15 mouse cellular contexts compared by ENCODE assay signal in the genomic region with DNA sequence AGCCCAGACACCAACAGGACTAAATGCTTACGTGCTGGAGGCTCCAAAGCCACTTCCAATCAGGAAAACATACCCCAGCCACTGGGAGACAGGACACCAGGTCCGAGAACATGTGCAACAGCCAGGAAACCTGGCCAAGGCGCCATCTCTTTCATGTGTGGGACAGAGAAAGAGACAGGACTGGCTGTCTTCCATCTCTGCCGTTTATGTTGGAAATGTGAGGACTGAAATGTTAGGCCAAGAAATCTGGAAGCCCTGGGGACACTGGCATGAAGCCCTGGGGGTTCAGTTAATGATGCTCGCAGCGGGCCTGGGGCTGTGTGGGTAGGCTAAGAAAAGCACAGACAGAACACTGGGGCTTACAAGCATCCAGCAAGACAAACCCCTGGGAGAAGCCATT. TPM values are rescaled to one million over a fixed set of nuclear protein-coding genes. Genes with fewer than 3 reads are reported as not detected.
DNase-seq lines count a peak whose midpoint lies in the region; ATAC-seq lines count a peak whose summit lies in the region.
"Had no signal": no experiment of that assay in that cellular context is flagged by ENCODE, and none has a peak within 500 bp of the region (broad histone marks: within the 10 kb centered on the region; RNA-seq: fewer than 3 reads in every experiment).

No protein-coding gene starts in this region.

- 0 out of 2 replicates have a peak, but pooled peaks cover 3% of the 10 kb centered on the region for H3K4me1 ChIP-seq in forebrain, embryonic 14.5 days (ENCODE audit: control insufficient read depth, insufficient read depth, low read length)
- no peaks in the 10 kb centered on the region for H3K4me1 ChIP-seq in forebrain, embryonic 13.5 days
- H3K4me1 ChIP-seq in hindbrain, embryonic 10.5 days (replicated peaks), result peaks cover 17% of the 10 kb centered on the region
- no peaks in the 10 kb centered on the region for H3K4me1 ChIP-seq in hindbrain, embryonic 11.5 days (replicated peaks; ENCODE audit: control insufficient read depth, insufficient read depth, low read length)
- peaks cover 88% of the 10 kb centered on the region for H3K4me1 ChIP-seq in liver, embryonic 12.5 days

- no peak overlapping the region for H3K9ac ChIP-seq in forebrain, embryonic 14.5 days (ENCODE audit: low read length)
- no peak overlapping the region for H3K9ac ChIP-seq in forebrain, embryonic 13.5 days
- no peak overlapping the region for H3K9ac ChIP-seq in hindbrain, embryonic 11.5 days (ENCODE audit: low read depth, low read length)
- H3K9ac ChIP-seq in liver, embryonic 12.5 days, result 0 out of 2 replicates have a peak overlapping the region, but pooled peaks have one; percentile 65

- no peak for ATAC-seq in forebrain, embryonic 14.5 days
- no peak for ATAC-seq in forebrain, embryonic 13.5 days
- no peak for ATAC-seq in hindbrain, embryonic 11.5 days (ENCODE audit: low FRiP score)
- ATAC-seq in liver, embryonic 12.5 days, result no peak

- 63% methylated on average over 6 of the region's 6 CpGs for WGBS in forebrain, embryonic 14.5 days
- WGBS in forebrain, embryonic 13.5 days, result 76% methylated on average over 6 of the region's 6 CpGs
- WGBS in hindbrain, embryonic 10.5 days, result 86% methylated on average over 6 of the region's 6 CpGs
- 89% methylated on average over 6 of the region's 6 CpGs for WGBS in hindbrain, embryonic 11.5 days
- WGBS in liver, embryonic 12.5 days (ENCODE audit: insufficient replicate concordance), result 89% methylated on average over 6 of the region's 6 CpGs

- no peak overlapping the region for H3K4me2 ChIP-seq in forebrain, embryonic 14.5 days (ENCODE audit: low read length)
- no peak overlapping the region for H3K4me2 ChIP-seq in forebrain, embryonic 13.5 days
- H3K4me2 ChIP-seq in hindbrain, embryonic 11.5 days (replicated peaks; ENCODE audit: low read depth, low read length), result no peak overlapping the region
- H3K4me2 ChIP-seq in liver, embryonic 12.5 days, result no peak overlapping the region
- H3K4me2 ChIP-seq: midbrain, embryonic 11.5 days had no signal

- peaks cover 4% of the 10 kb centered on the region; the same call in 1 of the 2 replicates for H3K36me3 ChIP-seq in forebrain, embryonic 14.5 days (ENCODE audit: control insufficient read depth, insufficient read depth, low read length)
- H3K36me3 ChIP-seq in forebrain, embryonic 13.5 days (ENCODE audit: poor library complexity, severe bottlenecking), result peaks cover 9% of the 10 kb centered on the region; the same call in 1 of the 2 replicates
- peaks cover 6% of the 10 kb centered on the region; the same call in 1 of the 2 replicates for H3K36me3 ChIP-seq in hindbrain, embryonic 10.5 days
- H3K36me3 ChIP-seq in hindbrain, embryonic 11.5 days (ENCODE audit: control insufficient read depth, insufficient read depth, low read length), result no peaks in the 10 kb centered on the region
- peaks cover 75% of the 10 kb centered on the region for H3K36me3 ChIP-seq in liver, embryonic 12.5 days

- 0 out of 2 replicates have a peak, but pooled peaks cover 3% of the 10 kb centered on the region for H3K27me3 ChIP-seq in forebrain, embryonic 14.5 days (replicated peaks; ENCODE audit: control insufficient read depth, insufficient read depth, low read length)
- H3K27me3 ChIP-seq in forebrain, embryonic 13.5 days, result no peaks in the 10 kb centered on the region
- H3K27me3 ChIP-seq in hindbrain, embryonic 10.5 days (ENCODE audit: insufficient read depth, poor library complexity, severe bottlenecking), result 0 out of 2 replicates have a peak, but pooled peaks cover 5% of the 10 kb centered on the region
- no peaks in the 10 kb centered on the region for H3K27me3 ChIP-seq in hindbrain, embryonic 11.5 days (ENCODE audit: control insufficient read depth, insufficient read depth, low read length)
- no peaks in the 10 kb centered on the region for H3K27me3 ChIP-seq in liver, embryonic 12.5 days (replicated peaks)

- H3K9me3 ChIP-seq in forebrain, embryonic 14.5 days (replicated peaks; ENCODE audit: control insufficient read depth, low read length), result no peaks in the 10 kb centered on the region
- no peaks in the 10 kb centered on the region for H3K9me3 ChIP-seq in forebrain, embryonic 13.5 days (replicated peaks)
- no peaks in the 10 kb centered on the region for H3K9me3 ChIP-seq in hindbrain, embryonic 10.5 days
- H3K9me3 ChIP-seq in hindbrain, embryonic 11.5 days (ENCODE audit: control insufficient read depth, low read length), result no peaks in the 10 kb centered on the region
- no peaks in the 10 kb centered on the region for H3K9me3 ChIP-seq in liver, embryonic 12.5 days (replicated peaks)
- H3K9me3 ChIP-seq: G1E had no signal

- DNase-seq in forebrain, embryonic 14.5 days (ENCODE audit: low spot score), result peak; percentile 64
- no peak for DNase-seq in hindbrain, embryonic 10.5 days (ENCODE audit: low spot score)
- no peak for DNase-seq in hindbrain, embryonic 11.5 days (ENCODE audit: low spot score)
- DNase-seq in right cerebral cortex, postnatal 10 days (ENCODE audit: low spot score in 2 of 2), result peak; percentile 38 to 46
- DNase-seq in right cerebral cortex, adult 18-20 months, result no peak
- no peak for DNase-seq in urinary bladder, postnatal 10 days (ENCODE audit: low spot score)
- DNase-seq: adrenal gland, postnatal 25 days; heart, postnatal 14 days; right cerebral cortex, postnatal 25 days had no signal

- H3K27ac ChIP-seq in forebrain, embryonic 14.5 days (ENCODE audit: low read depth, low read length), result no peak overlapping the region
- H3K27ac ChIP-seq in forebrain, embryonic 13.5 days, result no peak overlapping the region
- H3K27ac ChIP-seq in hindbrain, embryonic 10.5 days, result peak overlapping the region; percentile 25; the same call in 1 of the 2 replicates
- no peak overlapping the region for H3K27ac ChIP-seq in hindbrain, embryonic 11.5 days (ENCODE audit: low read depth, low read length)
- peak overlapping the region; percentile 89 for H3K27ac ChIP-seq in liver, embryonic 12.5 days
- H3K27ac ChIP-seq: layer of hippocampus, adult 2 months had no signal

- H3K4me3 ChIP-seq in forebrain, embryonic 14.5 days (ENCODE audit: low read depth, low read length), result no peak overlapping the region
- no peak overlapping the region for H3K4me3 ChIP-seq in forebrain, embryonic 13.5 days
- no peak overlapping the region for H3K4me3 ChIP-seq in hindbrain, embryonic 10.5 days
- H3K4me3 ChIP-seq in hindbrain, embryonic 11.5 days (ENCODE audit: low read depth, low read length), result no peak overlapping the region
- H3K4me3 ChIP-seq in liver, embryonic 12.5 days, result no peak overlapping the region
- H3K4me3 ChIP-seq: layer of hippocampus, adult 2 months; myocyte had no signal

RNA-seq across cellular contexts. Expression of a gene that starts 31.3 kb away (rescaled TPM):
- polyA plus RNA-seq in forebrain, embryonic 14.5 days (2014; fragmentation: Nextera tagmentation; extraction: Ambion mirVana), result 0.69 and 0.96 TPM in 2 replicates
- 0.85 and 1.2 TPM in 2 replicates for polyA plus RNA-seq in forebrain, embryonic 13.5 days (2015; fragmentation: Nextera tagmentation; extraction: Ambion mirVana)
- 2.0 and 2.8 TPM in 2 replicates for polyA plus RNA-seq in hindbrain, embryonic 10.5 days (2016; fragmentation: Nextera tagmentation; extraction: Ambion mirVana)
- polyA plus RNA-seq in hindbrain, embryonic 11.5 days (2014; fragmentation: Nextera tagmentation; extraction: Ambion mirVana), result 1.4 and 1.8 TPM in 2 replicates
- 16.0 and 17.7 TPM in 2 replicates for polyA plus RNA-seq in liver, embryonic 12.5 days (2016; fragmentation: Nextera tagmentation; extraction: Ambion mirVana)

RNA-seq across cellular contexts. Expression of a gene that starts 40.0 kb away (rescaled TPM):
- polyA plus RNA-seq in forebrain, embryonic 14.5 days (2014; fragmentation: Nextera tagmentation; extraction: Ambion mirVana), result 10.9 and 11.4 TPM in 2 replicates
- polyA plus RNA-seq in forebrain, embryonic 13.5 days (2015; fragmentation: Nextera tagmentation; extraction: Ambion mirVana), result 11.1 and 14.0 TPM in 2 replicates
- 13.6 and 14.8 TPM in 2 replicates for polyA plus RNA-seq in hindbrain, embryonic 10.5 days (2016; fragmentation: Nextera tagmentation; extraction: Ambion mirVana)
- polyA plus RNA-seq in hindbrain, embryonic 11.5 days (2014; fragmentation: Nextera tagmentation; extraction: Ambion mirVana), result 13.4 and 14.8 TPM in 2 replicates
- 31.6 and 33.7 TPM in 2 replicates for polyA plus RNA-seq in liver, embryonic 12.5 days (2016; fragmentation: Nextera tagmentation; extraction: Ambion mirVana)

RNA-seq across cellular contexts. Expression of a gene that starts 48.9 kb away (rescaled TPM):
- 23.3 and 26.4 TPM in 2 replicates for polyA plus RNA-seq in forebrain, embryonic 14.5 days (2014; fragmentation: Nextera tagmentation; extraction: Ambion mirVana)
- polyA plus RNA-seq in forebrain, embryonic 13.5 days (2015; fragmentation: Nextera tagmentation; extraction: Ambion mirVana), result 24.6 and 29.1 TPM in 2 replicates
- 21.1 and 31.5 TPM in 2 replicates for polyA plus RNA-seq in hindbrain, embryonic 10.5 days (2016; fragmentation: Nextera tagmentation; extraction: Ambion mirVana)
- 25.6 and 33.3 TPM in 2 replicates for polyA plus RNA-seq in hindbrain, embryonic 11.5 days (2014; fragmentation: Nextera tagmentation; extraction: Ambion mirVana)
- 37.3 and 40.1 TPM in 2 replicates for polyA plus RNA-seq in liver, embryonic 12.5 days (2016; fragmentation: Nextera tagmentation; extraction: Ambion mirVana)

Comparison
In these comparisons a context has a peak if more than half of its experiments do, and no peak if none do; other contexts are left out.
1. DNase-seq: peak in forebrain, embryonic 14.5 days (single experiment) and right cerebral cortex, postnatal 10 days (2 of 2); none in hindbrain, embryonic 10.5 days (single experiment), hindbrain, embryonic 11.5 days (single experiment), right cerebral cortex, adult 18-20 months (single experiment) and urinary bladder, postnatal 10 days (single experiment).
2. H3K27ac ChIP-seq: peak in hindbrain, embryonic 10.5 days (single experiment) and liver, embryonic 12.5 days (single experiment); none in forebrain, embryonic 14.5 days (single experiment), forebrain, embryonic 13.5 days (single experiment) and hindbrain, embryonic 11.5 days (single experiment).